Mouse (Mus musculus) liver, postnatal 0 days (tissue): ENCODE results near the gene Usf3.

ENCODE experiments used
- CTCF ChIP-seq: sonication (generic); IDR thresholded peaks from 2 replicates; pipeline ENCODE4 v1.5.1; 2016; ENCODE audit warnings: antibody characterized with exemption, low read depth
- EP300 ChIP-seq: IDR thresholded peaks from 2 replicates; pipeline ENCODE4 v1.6.1; 2016; ENCODE audit warnings: antibody characterized with exemption, low read depth, mild to moderate bottlenecking

DNA sequence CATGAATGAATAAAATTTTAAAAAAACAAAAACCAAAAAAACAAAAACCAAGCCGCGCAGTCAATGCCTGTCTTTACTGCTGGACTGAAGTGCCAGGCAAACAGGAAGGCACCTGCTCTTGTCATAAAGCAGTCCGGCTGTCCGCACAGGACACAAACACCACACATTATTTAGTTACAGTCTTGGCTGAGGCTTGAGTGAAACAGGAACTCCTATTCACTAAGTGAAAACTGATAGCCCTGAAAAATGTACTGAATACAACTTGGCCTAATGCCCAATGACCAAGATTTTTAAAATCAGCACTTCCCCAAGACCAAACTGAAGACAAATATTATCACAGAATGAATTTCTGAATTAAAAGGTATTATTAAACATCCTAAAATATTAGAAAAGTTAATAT lies 46.6 kb upstream of the Usf3 start:
- no peak for TF ChIP-seq CTCF
- no peak for TF ChIP-seq EP300
